Mouse (Mus musculus) cerebellum, adult (tissue): ENCODE measurements at regions not wholly inside any gene's neighbourhood (a gene's known extent, or its start where the extent isn't known, plus 50 kb on each side); places are given as distances from the start of the nearest gene placed in this dataset.

Experiments
- ATAC-seq: cut with Nextera tagmentation; 2 replicates; pipeline ENCODE4 v1.9.2; 2017; ENCODE audit warnings: mild to moderate bottlenecking, moderate library complexity, mixed read lengths; ENCODE audit not compliant: insufficient number of reproducible peaks, low FRiP score, low TSS enrichment

GRCm38 (mm10) chr5:43422815-43423687, 92.3 kb upstream of the C1qtnf7 start:
- ATAC-seq, result peak; percentile 81

GRCm38 (mm10) chr5:43424551-43425257, 90.6 kb upstream of the C1qtnf7 start:
- ATAC-seq, result no peak

- ATAC-seq, result no peak
Observed at GRCm38 (mm10) chr5:43433337-43433736, 82.0 kb upstream of the C1qtnf7 start.

- ATAC-seq, result no peak
Observed at GRCm38 (mm10) chr5:43439191-43439590, 76.1 kb upstream of the C1qtnf7 start.

GRCm38 (mm10) chr5:43441306-43441705, 74.0 kb upstream of the C1qtnf7 start:
- ATAC-seq, result no peak

GRCm38 (mm10) chr5:43444582-43445214, 70.6 kb upstream of the C1qtnf7 start:
- ATAC-seq, result no peak

GRCm38 (mm10) chr5:43445620-43446019, 69.7 kb upstream of the C1qtnf7 start:
- no peak for ATAC-seq

GRCm38 (mm10) chr5:43446295-43446694, 69.0 kb upstream of the C1qtnf7 start:
- ATAC-seq, result no peak

GRCm38 (mm10) chr5:43456018-43456417, 59.3 kb upstream of the C1qtnf7 start:
- no peak for ATAC-seq

GRCm38 (mm10) chr5:43457725-43458124, 57.6 kb upstream of the C1qtnf7 start:
- no peak for ATAC-seq

GRCm38 (mm10) chr5:43461987-43462715, 53.2 kb upstream of the C1qtnf7 start:
- ATAC-seq, result no peak
